ENCODE assay signal across 13 mouse cellular contexts in genomic region chr17:14961557-14962154, GRCm38 (mm10). TPM values are rescaled to one million over a fixed set of nuclear protein-coding genes. Genes with fewer than 3 reads are reported as not detected.
DNase-seq lines count a peak whose midpoint lies in the region; ATAC-seq and TF ChIP-seq lines count a peak whose summit lies in the region.
"Not testable (repeated sequence)": the region's sequence is repeated elsewhere in the genome, so short reads cannot be mapped to it uniquely, and the experiment has no call there.
"Had no signal": no experiment of that assay in that cellular context is flagged by ENCODE, and none has a peak within 500 bp of the region (broad histone marks: within the 10 kb centered on the region; RNA-seq: fewer than 3 reads in every experiment).

No protein-coding gene starts in this region.

- not testable (repeated sequence) for H3K4me1 ChIP-seq in forebrain, embryonic 12.5 days; heart, embryonic 14.5 days (ENCODE audit: control insufficient read depth in 2 of 2, insufficient read depth in 2 of 2, low read length in 2 of 2); hindbrain, postnatal 0 days (ENCODE audit: insufficient read depth, low read length); limb, embryonic 12.5 days (replicated peaks); lung, embryonic 14.5 days (ENCODE audit: insufficient read depth); stomach, embryonic 14.5 days (ENCODE audit: control insufficient read depth, insufficient read depth, low read length)
- H3K4me1 ChIP-seq in midbrain, embryonic 15.5 days: peaks cover 14% of the 10 kb centered on the region

- no CpG with 5 or more reads among the region's 44 CpGs for WGBS in forebrain, embryonic 12.5 days
- no CpG with 5 or more reads among the region's 44 CpGs for WGBS in heart, embryonic 14.5 days
- no CpG with 5 or more reads among the region's 44 CpGs for WGBS in hindbrain, postnatal 0 days
- no CpG with 5 or more reads among the region's 44 CpGs for WGBS in limb, embryonic 12.5 days
- WGBS in lung, embryonic 14.5 days: no CpG with 5 or more reads among the region's 44 CpGs
- WGBS in midbrain, embryonic 15.5 days: no CpG with 5 or more reads among the region's 44 CpGs
- no CpG with 5 or more reads among the region's 44 CpGs for WGBS in stomach, embryonic 14.5 days

- peak; percentile 62 for ATAC-seq in activated CD4-positive, CD25-positive, alpha-beta regulatory T cell, adult 4 months
- ATAC-seq in forebrain, embryonic 12.5 days (ENCODE audit: low FRiP score): peak; percentile 96
- peak; percentile 87 for ATAC-seq in heart, embryonic 14.5 days (ENCODE audit: insufficient number of reproducible peaks, insufficient read depth, low FRiP score, low read depth)
- peak; percentile 93 for ATAC-seq in hindbrain, postnatal 0 days
- peak; percentile 92 for ATAC-seq in limb, embryonic 12.5 days (ENCODE audit: insufficient number of reproducible peaks, insufficient read depth, low FRiP score, low TSS enrichment, low read depth)
- ATAC-seq in lung, embryonic 14.5 days (ENCODE audit: insufficient read depth): peak; percentile 89
- ATAC-seq in midbrain, embryonic 15.5 days (replicated peaks): peak; percentile 94
- peak; percentile 92 for ATAC-seq in stomach, embryonic 14.5 days (ENCODE audit: insufficient number of reproducible peaks, insufficient read depth, low FRiP score, low read depth)

- not testable (repeated sequence) for DNase-seq in hindbrain, postnatal 0 days (ENCODE audit: low spot score); lung, embryonic 14.5 days

- H3K27ac ChIP-seq in forebrain, embryonic 12.5 days; heart, embryonic 14.5 days (replicated peaks in 1 of 2; ENCODE audit: control insufficient read depth in 1 of 2, insufficient read depth in 1 of 2, low read depth in 2 of 2, low read length in 2 of 2); hindbrain, postnatal 0 days; limb, embryonic 12.5 days; lung, embryonic 14.5 days (ENCODE audit: low read depth); midbrain, embryonic 15.5 days; stomach, embryonic 14.5 days (ENCODE audit: low read length): not testable (repeated sequence)

- not testable (repeated sequence) for H3K9ac ChIP-seq in forebrain, embryonic 12.5 days; heart, embryonic 14.5 days (ENCODE audit: low read length); hindbrain, postnatal 0 days (replicated peaks; ENCODE audit: low read length); limb, embryonic 12.5 days (replicated peaks); lung, embryonic 14.5 days; midbrain, embryonic 15.5 days; stomach, embryonic 14.5 days (replicated peaks; ENCODE audit: low read depth, low read length)

- not testable (repeated sequence) for H3K9me3 ChIP-seq in forebrain, embryonic 12.5 days; heart, embryonic 14.5 days (ENCODE audit: control insufficient read depth, low read length); hindbrain, postnatal 0 days (ENCODE audit: low read length); limb, embryonic 12.5 days; lung, embryonic 14.5 days (ENCODE audit: low read depth, low read length); midbrain, embryonic 15.5 days; stomach, embryonic 14.5 days (ENCODE audit: control insufficient read depth, low read depth, low read length)

- not testable (repeated sequence) for H3K4me3 ChIP-seq in forebrain, embryonic 12.5 days (replicated peaks); heart, embryonic 14.5 days (ENCODE audit: control insufficient read depth in 1 of 2, insufficient read depth in 1 of 2, low read depth in 1 of 2, low read length in 2 of 2); hindbrain, postnatal 0 days (ENCODE audit: low read length); limb, embryonic 12.5 days (replicated peaks); lung, embryonic 14.5 days (ENCODE audit: low read depth, low read length); midbrain, embryonic 15.5 days; stomach, embryonic 14.5 days (ENCODE audit: low read depth, low read length)

- H3K4me2 ChIP-seq in forebrain, embryonic 12.5 days; heart, embryonic 14.5 days (ENCODE audit: low read length); hindbrain, postnatal 0 days (ENCODE audit: low read depth, low read length); limb, embryonic 12.5 days; lung, embryonic 14.5 days; midbrain, embryonic 15.5 days; stomach, embryonic 14.5 days (replicated peaks; ENCODE audit: low read depth, low read length): not testable (repeated sequence)

- not testable (repeated sequence) for TF ChIP-seq CTCF in hindbrain, postnatal 0 days (IDR thresholded peaks at IDR 0.05; ENCODE audit: low read depth); lung, embryonic 14.5 days (IDR thresholded peaks at IDR 0.05; ENCODE audit: low read depth)

- not testable (repeated sequence) for H3K36me3 ChIP-seq in forebrain, embryonic 12.5 days (replicated peaks); hindbrain, postnatal 0 days (ENCODE audit: insufficient read depth, low read length); limb, embryonic 12.5 days; lung, embryonic 14.5 days (ENCODE audit: insufficient read depth); midbrain, embryonic 15.5 days (replicated peaks); stomach, embryonic 14.5 days (ENCODE audit: control insufficient read depth, insufficient read depth, low read length)
- peaks cover 18% of the 10 kb centered on the region for H3K36me3 ChIP-seq in heart, embryonic 14.5 days (ENCODE audit: control insufficient read depth, insufficient read depth, low read length)

- not testable (repeated sequence) for H3K27me3 ChIP-seq in forebrain, embryonic 12.5 days; heart, embryonic 14.5 days (ENCODE audit: control insufficient read depth, insufficient read depth, low read length); hindbrain, postnatal 0 days (ENCODE audit: insufficient read depth, low read length); limb, embryonic 12.5 days; lung, embryonic 14.5 days (ENCODE audit: insufficient read depth, low read length); midbrain, embryonic 15.5 days (replicated peaks); stomach, embryonic 14.5 days (ENCODE audit: control insufficient read depth, insufficient read depth, low read length)

RNA-seq across cellular contexts. Expression of gene Phf10, which starts 0.6 kb away (rescaled TPM):
- polyA plus RNA-seq in activated CD4-positive, CD25-positive, alpha-beta regulatory T cell, adult 4 months (2017; shearing (Covaris generic)): 10 to 100 TPM; 12.0 to 15.2 TPM
- 23.6 and 27.0 TPM in 2 replicates for polyA plus RNA-seq in forebrain, embryonic 12.5 days (2016; fragmentation: Nextera tagmentation; extraction: Ambion mirVana)
- 33.9 and 36.9 TPM in 2 replicates for polyA plus RNA-seq in heart, embryonic 14.5 days (2014; fragmentation: Nextera tagmentation; extraction: Ambion mirVana)
- 35.4 and 38.3 TPM in 2 replicates for total RNA-seq in hindbrain, postnatal 0 days (2014; rRNA removed)
- polyA plus RNA-seq in hindbrain, postnatal 0 days (2015; fragmentation: Nextera tagmentation; extraction: Ambion mirVana): 12.5 and 15.9 TPM in 2 replicates
- 29.4 and 34.7 TPM in 2 replicates for polyA plus RNA-seq in limb, embryonic 12.5 days (2016; fragmentation: Nextera tagmentation; extraction: Ambion mirVana)
- polyA plus RNA-seq in lung, embryonic 14.5 days (2014; fragmentation: Nextera tagmentation; extraction: Ambion mirVana): 39.1 and 44.2 TPM in 2 replicates
- polyA plus RNA-seq in midbrain, embryonic 15.5 days (2015; fragmentation: Nextera tagmentation; extraction: Ambion mirVana): 15.9 and 16.0 TPM in 2 replicates
- polyA plus RNA-seq in stomach, embryonic 14.5 days (2014; fragmentation: Nextera tagmentation; extraction: Ambion mirVana): 42.1 and 55.0 TPM in 2 replicates

RNA-seq across cellular contexts. Expression of gene 9030025P20Rik, which starts 16.6 kb away (rescaled TPM):
- 10 to 100 TPM; 43.4 to 66.1 TPM for polyA plus RNA-seq in activated CD4-positive, CD25-positive, alpha-beta regulatory T cell, adult 4 months (2017; shearing (Covaris generic))
- 15.0 and 16.2 TPM in 2 replicates for polyA plus RNA-seq in forebrain, embryonic 12.5 days (2016; fragmentation: Nextera tagmentation; extraction: Ambion mirVana)
- 5.8 and 7.1 TPM in 2 replicates for polyA plus RNA-seq in heart, embryonic 14.5 days (2014; fragmentation: Nextera tagmentation; extraction: Ambion mirVana)
- 7.4 and 9.8 TPM in 2 replicates for total RNA-seq in hindbrain, postnatal 0 days (2014; rRNA removed)
- polyA plus RNA-seq in hindbrain, postnatal 0 days (2015; fragmentation: Nextera tagmentation; extraction: Ambion mirVana): 8.7 and 8.9 TPM in 2 replicates
- polyA plus RNA-seq in limb, embryonic 12.5 days (2016; fragmentation: Nextera tagmentation; extraction: Ambion mirVana): 10.4 and 14.9 TPM in 2 replicates
- 9.0 and 10.3 TPM in 2 replicates for polyA plus RNA-seq in lung, embryonic 14.5 days (2014; fragmentation: Nextera tagmentation; extraction: Ambion mirVana)
- 8.3 and 9.6 TPM in 2 replicates for polyA plus RNA-seq in midbrain, embryonic 15.5 days (2015; fragmentation: Nextera tagmentation; extraction: Ambion mirVana)
- 8.1 and 9.8 TPM in 2 replicates for polyA plus RNA-seq in stomach, embryonic 14.5 days (2014; fragmentation: Nextera tagmentation; extraction: Ambion mirVana)

RNA-seq across cellular contexts. Expression of gene Gm3417, which starts 16.9 kb away (rescaled TPM):
- 1 to 10 TPM; 3.1 to 3.3 TPM for polyA plus RNA-seq in activated CD4-positive, CD25-positive, alpha-beta regulatory T cell, adult 4 months (2017; shearing (Covaris generic))
- 0.60 and 0.78 TPM in 2 replicates for polyA plus RNA-seq in forebrain, embryonic 12.5 days (2016; fragmentation: Nextera tagmentation; extraction: Ambion mirVana)
- not detected in 2 replicates for polyA plus RNA-seq in heart, embryonic 14.5 days (2014; fragmentation: Nextera tagmentation; extraction: Ambion mirVana)
- 1.3 TPM in 1 of 2 replicates, not detected in the other for total RNA-seq in hindbrain, postnatal 0 days (2014; rRNA removed)
- polyA plus RNA-seq in hindbrain, postnatal 0 days (2015; fragmentation: Nextera tagmentation; extraction: Ambion mirVana): 1.3 and 3.3 TPM in 2 replicates
- not detected in 2 replicates for polyA plus RNA-seq in limb, embryonic 12.5 days (2016; fragmentation: Nextera tagmentation; extraction: Ambion mirVana)
- 0.45 TPM in 1 of 2 replicates, not detected in the other for polyA plus RNA-seq in lung, embryonic 14.5 days (2014; fragmentation: Nextera tagmentation; extraction: Ambion mirVana)
- polyA plus RNA-seq in midbrain, embryonic 15.5 days (2015; fragmentation: Nextera tagmentation; extraction: Ambion mirVana): 1.6 TPM in 1 of 2 replicates, not detected in the other
- 0.56 TPM in 1 of 2 replicates, not detected in the other for polyA plus RNA-seq in stomach, embryonic 14.5 days (2014; fragmentation: Nextera tagmentation; extraction: Ambion mirVana)
- total RNA-seq: adrenal gland, postnatal 36 days; gastrocnemius, adult 2 months; left cerebral cortex, adult 18-20 months; liver, adult 2 months had no signal

RNA-seq across cellular contexts. Expression of gene 1600012H06Rik, which starts 18.7 kb away (rescaled TPM):
- polyA plus RNA-seq in activated CD4-positive, CD25-positive, alpha-beta regulatory T cell, adult 4 months (2017; shearing (Covaris generic)): 10 to 100 TPM; 18.3 to 19.1 TPM
- polyA plus RNA-seq in forebrain, embryonic 12.5 days (2016; fragmentation: Nextera tagmentation; extraction: Ambion mirVana): 29.8 and 33.7 TPM in 2 replicates
- 29.5 and 32.8 TPM in 2 replicates for polyA plus RNA-seq in heart, embryonic 14.5 days (2014; fragmentation: Nextera tagmentation; extraction: Ambion mirVana)
- total RNA-seq in hindbrain, postnatal 0 days (2014; rRNA removed): 9.7 and 16.1 TPM in 2 replicates
- 23.9 and 25.4 TPM in 2 replicates for polyA plus RNA-seq in hindbrain, postnatal 0 days (2015; fragmentation: Nextera tagmentation; extraction: Ambion mirVana)
- polyA plus RNA-seq in limb, embryonic 12.5 days (2016; fragmentation: Nextera tagmentation; extraction: Ambion mirVana): 27.3 and 29.4 TPM in 2 replicates
- polyA plus RNA-seq in lung, embryonic 14.5 days (2014; fragmentation: Nextera tagmentation; extraction: Ambion mirVana): 31.0 and 32.8 TPM in 2 replicates
- polyA plus RNA-seq in midbrain, embryonic 15.5 days (2015; fragmentation: Nextera tagmentation; extraction: Ambion mirVana): 21.1 and 21.9 TPM in 2 replicates
- polyA plus RNA-seq in stomach, embryonic 14.5 days (2014; fragmentation: Nextera tagmentation; extraction: Ambion mirVana): 35.5 and 40.5 TPM in 2 replicates

RNA-seq across cellular contexts. Expression of gene Wdr27, which starts 18.7 kb away (rescaled TPM):
- under 1 TPM in 1 of 2 experiments, not detected in 1; 0.57 TPM for polyA plus RNA-seq in activated CD4-positive, CD25-positive, alpha-beta regulatory T cell, adult 4 months (2017; shearing (Covaris generic))
- polyA plus RNA-seq in forebrain, embryonic 12.5 days (2016; fragmentation: Nextera tagmentation; extraction: Ambion mirVana): 4.3 and 8.7 TPM in 2 replicates
- 4.6 and 6.4 TPM in 2 replicates for polyA plus RNA-seq in heart, embryonic 14.5 days (2014; fragmentation: Nextera tagmentation; extraction: Ambion mirVana)
- total RNA-seq in hindbrain, postnatal 0 days (2014; rRNA removed): 0.36 and 1.3 TPM in 2 replicates
- 11.1 and 11.8 TPM in 2 replicates for polyA plus RNA-seq in hindbrain, postnatal 0 days (2015; fragmentation: Nextera tagmentation; extraction: Ambion mirVana)
- 4.3 and 6.0 TPM in 2 replicates for polyA plus RNA-seq in limb, embryonic 12.5 days (2016; fragmentation: Nextera tagmentation; extraction: Ambion mirVana)
- 4.7 and 6.1 TPM in 2 replicates for polyA plus RNA-seq in lung, embryonic 14.5 days (2014; fragmentation: Nextera tagmentation; extraction: Ambion mirVana)
- polyA plus RNA-seq in midbrain, embryonic 15.5 days (2015; fragmentation: Nextera tagmentation; extraction: Ambion mirVana): 8.2 and 9.0 TPM in 2 replicates
- polyA plus RNA-seq in stomach, embryonic 14.5 days (2014; fragmentation: Nextera tagmentation; extraction: Ambion mirVana): 6.2 and 6.7 TPM in 2 replicates
- polyA plus RNA-seq: erythroblast, embryonic 14.5 days had no signal
